Mouse (Mus musculus) testis, adult 2 months (tissue): ENCODE results near the gene Bank1. TPM values are rescaled to one million over a fixed set of nuclear protein-coding genes. Genes with fewer than 3 reads are reported as not detected.

Experiments
- H3K27ac ChIP-seq: fragments of 200-500 bp; 2 replicates; pipeline ENCODE4 v1.5.1; 2012; ENCODE audit warnings: low read depth, low read length; ENCODE audit not compliant: control insufficient read depth, insufficient read depth
- H3K27me3 ChIP-seq: fragments of 200-500 bp; 2 replicates; pipeline ENCODE4 v1.6.1; 2012; ENCODE audit warnings: mild to moderate bottlenecking, low read length, moderate library complexity; ENCODE audit not compliant: control insufficient read depth, insufficient read depth
- H3K36me3 ChIP-seq: fragments of 200-500 bp; 2 replicates; pipeline ENCODE4 v1.6.1; 2012; ENCODE audit warnings: mild to moderate bottlenecking, low read length; ENCODE audit not compliant: control insufficient read depth, insufficient read depth
- H3K4me1 ChIP-seq: fragments of 200-500 bp; 2 replicates; pipeline ENCODE4 v1.6.1; 2012; ENCODE audit warnings: low read length; ENCODE audit not compliant: control insufficient read depth, insufficient read depth
- H3K4me3 ChIP-seq: fragments of 200-500 bp; 2 replicates; pipeline ENCODE4 v1.5.1; 2012; ENCODE audit warnings: low read depth, mild to moderate bottlenecking, low read length, moderate library complexity, mixed read lengths; ENCODE audit not compliant: control insufficient read depth
- CTCF ChIP-seq: fragments of 200-500 bp; IDR thresholded peaks from 2 replicates; pipeline ENCODE4 v1.5.1; 2012; ENCODE audit warnings: low read depth, mild to moderate bottlenecking, inconsistent platforms, low read length, moderate library complexity; ENCODE audit not compliant: control insufficient read depth, insufficient read depth, insufficient replicate concordance
- POLR2A ChIP-seq: fragments of 200-500 bp; IDR thresholded peaks from 2 replicates; pipeline ENCODE4 v1.6.1; 2012; ENCODE audit warnings: low read depth, mild to moderate bottlenecking, inconsistent platforms, low read length, moderate library complexity; ENCODE audit not compliant: control insufficient read depth
- polyA plus RNA-seq: library from polyadenylated mRNA; depleted of rRNA; stranded (reverse); fragments of >200 nt; gene quantifications from 2 replicates; pipeline ENCODE4 v1.2.3, GENCODE M21; 2012

Bank1 gene
- polyA plus RNA-seq, 1 experiment, result 0.11 TPM

GRCm38 (mm10) chr3:136040041-136040440 lies 285.8 kb downstream of the Bank1 start:
- Histone ChIP-seq H3K4me3 (no peak overlapping the region), H3K36me3 (no peaks in the 10 kb centered on the region), H3K4me1 (no peaks in the 10 kb centered on the region), H3K27me3 (no peaks in the 10 kb centered on the region), H3K27ac (no peak overlapping the region)
- TF ChIP-seq CTCF (no peak), POLR2A (no peak)

GRCm38 (mm10) chr3:136039446-136039845 lies 286.4 kb downstream of the Bank1 start:
- H3K4me3 ChIP-seq, result no peak overlapping the region
- H3K27me3 ChIP-seq, result no peaks in the 10 kb centered on the region
- no peaks in the 10 kb centered on the region for H3K4me1 ChIP-seq
- TF ChIP-seq CTCF, result no peak
- TF ChIP-seq POLR2A, result no peak
- H3K36me3 ChIP-seq, result no peaks in the 10 kb centered on the region
- no peak overlapping the region for H3K27ac ChIP-seq

- Histone ChIP-seq H3K27ac (no peak overlapping the region), H3K4me1 (no peaks in the 10 kb centered on the region), H3K27me3 (no peaks in the 10 kb centered on the region), H3K4me3 (no peak overlapping the region), H3K36me3 (no peaks in the 10 kb centered on the region)
- TF ChIP-seq CTCF (no peak), POLR2A (no peak)
Measured at GRCm38 (mm10) chr3:136037254-136037653, 288.6 kb downstream of the Bank1 start.

GRCm38 (mm10) chr3:136035784-136036183 lies 290.1 kb downstream of the Bank1 start:
- Histone ChIP-seq H3K4me3 (no peak overlapping the region), H3K36me3 (no peaks in the 10 kb centered on the region), H3K27me3 (no peaks in the 10 kb centered on the region), H3K4me1 (no peaks in the 10 kb centered on the region), H3K27ac (no peak overlapping the region)
- no peak for TF ChIP-seq CTCF
- TF ChIP-seq POLR2A, result no peak

- TF ChIP-seq POLR2A (no peak), CTCF (no peak)
- Histone ChIP-seq H3K4me3 (no peak overlapping the region), H3K4me1 (no peaks in the 10 kb centered on the region), H3K27me3 (no peaks in the 10 kb centered on the region), H3K36me3 (no peaks in the 10 kb centered on the region), H3K27ac (no peak overlapping the region)
Measured at GRCm38 (mm10) chr3:136024876-136025275, 301.0 kb downstream of the Bank1 start.

- Histone ChIP-seq H3K36me3 (no peaks in the 10 kb centered on the region), H3K27me3 (no peaks in the 10 kb centered on the region), H3K27ac (no peak overlapping the region), H3K4me3 (no peak overlapping the region), H3K4me1 (no peaks in the 10 kb centered on the region)
- TF ChIP-seq POLR2A (no peak), CTCF (no peak)
Measured at GRCm38 (mm10) chr3:136017517-136017916, 308.3 kb downstream of the Bank1 start.

- Histone ChIP-seq H3K4me1 (peaks cover 2% of the 10 kb centered on the region), H3K27me3 (no peaks in the 10 kb centered on the region), H3K36me3 (no peaks in the 10 kb centered on the region), H3K27ac (no peak overlapping the region), H3K4me3 (no peak overlapping the region)
- TF ChIP-seq POLR2A, result no peak
Measured at GRCm38 (mm10) chr3:136010616-136011015, 315.2 kb downstream of the Bank1 start.

GRCm38 (mm10) chr3:136007846-136008245 lies 318.0 kb downstream of the Bank1 start:
- Histone ChIP-seq H3K27ac (no peak overlapping the region), H3K4me3 (no peak overlapping the region), H3K4me1 (peaks cover 2% of the 10 kb centered on the region), H3K27me3 (no peaks in the 10 kb centered on the region), H3K36me3 (no peaks in the 10 kb centered on the region)
- no peak for TF ChIP-seq POLR2A
- no peak for TF ChIP-seq CTCF
